7 mouse cellular contexts compared by ENCODE assay signal in genomic region chr10:29361095-29361463, GRCm38 (mm10). TPM values are rescaled to one million over a fixed set of nuclear protein-coding genes. Genes with fewer than 3 reads are reported as not detected.
DNase-seq lines count a peak whose midpoint lies in the region; ATAC-seq and TF ChIP-seq lines count a peak whose summit lies in the region.

No protein-coding gene starts in this region.

- peak overlapping the region; percentile 99 for H3K27ac ChIP-seq in spleen, adult 2 months (ENCODE audit: insufficient read depth, low read length)
- H3K27ac ChIP-seq in forebrain, embryonic 10.5 days, result peak overlapping the region; percentile 99
- peak overlapping the region; percentile 81 for H3K27ac ChIP-seq in liver, embryonic 14.5 days

- no peak for DNase-seq in spleen, adult 2 months (ENCODE audit: low read depth in 1 of 2, low spot score in 2 of 2)
- DNase-seq in spleen, adult 18-20 months, result no peak
- DNase-seq in forebrain, embryonic 10.5 days (ENCODE audit: extremely low spot score, low spot score), result no peak
- no peak for DNase-seq in liver, embryonic 14.5 days (ENCODE audit: low read depth in 3 of 3, low spot score in 3 of 3)
- DNase-seq in adrenal gland, adult 18-20 months (ENCODE audit: low spot score in 2 of 2), result no peak
- no peak for DNase-seq in cerebellum, adult 18-20 months
- no peak for DNase-seq in thymus, postnatal 36 days

- 2% methylated on average over 6 of the region's 6 CpGs for WGBS in spleen, adult 2 months
- 4% methylated on average over 6 of the region's 6 CpGs for WGBS in forebrain, embryonic 10.5 days
- 3% methylated on average over 6 of the region's 6 CpGs for WGBS in liver, embryonic 14.5 days (ENCODE audit: insufficient replicate concordance)

- TF ChIP-seq POLR2A in spleen, adult 2 months (IDR thresholded peaks at IDR 0.05; ENCODE audit: low read depth, low read length), result no peak

- H3K27me3 ChIP-seq in spleen, adult 2 months (ENCODE audit: control insufficient read depth, insufficient read depth, low read length), result no peaks in the 10 kb centered on the region
- H3K27me3 ChIP-seq in forebrain, embryonic 10.5 days (ENCODE audit: poor library complexity, severe bottlenecking), result no peaks in the 10 kb centered on the region
- H3K27me3 ChIP-seq in liver, embryonic 14.5 days (ENCODE audit: control insufficient read depth, insufficient read depth, low read length), result no peaks in the 10 kb centered on the region

- peak overlapping the region; percentile 97 for H3K9ac ChIP-seq in liver, embryonic 14.5 days (replicated peaks)

- peak overlapping the region; percentile 64 for H3K4me3 ChIP-seq in spleen, adult 2 months (ENCODE audit: extremely low read depth, insufficient read depth, insufficient read length)
- H3K4me3 ChIP-seq in forebrain, embryonic 10.5 days, result peak overlapping the region; percentile 93
- H3K4me3 ChIP-seq in liver, embryonic 14.5 days (ENCODE audit: insufficient read depth in 1 of 2, low read depth in 2 of 2, low read length in 2 of 2), result peak overlapping the region; percentile 88 to 96

- TF ChIP-seq CTCF in spleen, adult 2 months (IDR thresholded peaks at IDR 0.05; ENCODE audit: extremely low read depth, insufficient read depth, insufficient read length, insufficient replicate concordance), result no peak
- TF ChIP-seq CTCF in liver, embryonic 14.5 days (IDR thresholded peaks at IDR 0.05; ENCODE audit: low read depth), result no peak

- no peak for ATAC-seq in liver, embryonic 14.5 days (ENCODE audit: insufficient read depth)

- no peak for TF ChIP-seq EP300 in liver, embryonic 14.5 days (IDR thresholded peaks at IDR 0.05; ENCODE audit: low read depth)

- no peaks in the 10 kb centered on the region for H3K9me3 ChIP-seq in forebrain, embryonic 10.5 days
- H3K9me3 ChIP-seq in liver, embryonic 14.5 days (ENCODE audit: control insufficient read depth, low read length), result no peaks in the 10 kb centered on the region

- peaks cover 6% of the 10 kb centered on the region; the same call in 1 of the 2 replicates for H3K4me1 ChIP-seq in spleen, adult 2 months (ENCODE audit: control insufficient read depth, insufficient read depth, insufficient read length)
- peaks cover 29% of the 10 kb centered on the region for H3K4me1 ChIP-seq in forebrain, embryonic 10.5 days
- H3K4me1 ChIP-seq in liver, embryonic 14.5 days (replicated peaks; ENCODE audit: control insufficient read depth in 2 of 2, insufficient read depth in 2 of 2, low read length in 1 of 2), result peaks cover 2 to 3% of the 10 kb centered on the region in 2 experiments; a peak in 2 of 4 replicates

- peak overlapping the region; percentile 88 for H3K4me2 ChIP-seq in liver, embryonic 14.5 days (ENCODE audit: low read depth)

- no peaks in the 10 kb centered on the region for H3K36me3 ChIP-seq in spleen, adult 2 months (ENCODE audit: control insufficient read depth, insufficient read depth, low read length)
- H3K36me3 ChIP-seq in forebrain, embryonic 10.5 days (replicated peaks), result peaks cover 4% of the 10 kb centered on the region; the same call in 1 of the 2 replicates
- H3K36me3 ChIP-seq in liver, embryonic 14.5 days (replicated peaks; ENCODE audit: control insufficient read depth, insufficient read depth, low read depth), result no peaks in the 10 kb centered on the region; the same call in 1 of the 2 replicates

RNA-seq across cellular contexts. Expression of gene Rnf146, which starts 1.2 kb away (rescaled TPM):
- polyA plus RNA-seq in spleen, adult 2 months (2012; rRNA removed), result 12.2 and 15.3 TPM in 2 replicates
- 49.2 and 50.1 TPM in 2 replicates for polyA plus RNA-seq in forebrain, embryonic 10.5 days (2016; fragmentation: Nextera tagmentation; extraction: Ambion mirVana)
- 9.7 and 16.1 TPM in 2 replicates for polyA plus RNA-seq in liver, embryonic 14.5 days (2012; rRNA removed)
- polyA plus RNA-seq in liver, embryonic 14.5 days (2014; fragmentation: Nextera tagmentation; extraction: Ambion mirVana), result 11.0 and 11.4 TPM in 2 replicates
- total RNA-seq in adrenal gland, adult 18-20 months (2021), result 10 to 100 TPM; 46.6 to 58.6 TPM

RNA-seq across cellular contexts. Expression of gene Echdc1, which starts 48.1 kb away (rescaled TPM):
- 0.69 and 0.90 TPM in 2 replicates for polyA plus RNA-seq in spleen, adult 2 months (2012; rRNA removed)
- polyA plus RNA-seq in forebrain, embryonic 10.5 days (2016; fragmentation: Nextera tagmentation; extraction: Ambion mirVana), result 27.8 and 30.5 TPM in 2 replicates
- polyA plus RNA-seq in liver, embryonic 14.5 days (2012; rRNA removed), result 4.9 and 10.4 TPM in 2 replicates
- polyA plus RNA-seq in liver, embryonic 14.5 days (2014; fragmentation: Nextera tagmentation; extraction: Ambion mirVana), result 18.3 and 21.0 TPM in 2 replicates
- total RNA-seq in adrenal gland, adult 18-20 months (2021), result 100 to 1,000 TPM; 169 to 247 TPM
